In the genomic region with DNA sequence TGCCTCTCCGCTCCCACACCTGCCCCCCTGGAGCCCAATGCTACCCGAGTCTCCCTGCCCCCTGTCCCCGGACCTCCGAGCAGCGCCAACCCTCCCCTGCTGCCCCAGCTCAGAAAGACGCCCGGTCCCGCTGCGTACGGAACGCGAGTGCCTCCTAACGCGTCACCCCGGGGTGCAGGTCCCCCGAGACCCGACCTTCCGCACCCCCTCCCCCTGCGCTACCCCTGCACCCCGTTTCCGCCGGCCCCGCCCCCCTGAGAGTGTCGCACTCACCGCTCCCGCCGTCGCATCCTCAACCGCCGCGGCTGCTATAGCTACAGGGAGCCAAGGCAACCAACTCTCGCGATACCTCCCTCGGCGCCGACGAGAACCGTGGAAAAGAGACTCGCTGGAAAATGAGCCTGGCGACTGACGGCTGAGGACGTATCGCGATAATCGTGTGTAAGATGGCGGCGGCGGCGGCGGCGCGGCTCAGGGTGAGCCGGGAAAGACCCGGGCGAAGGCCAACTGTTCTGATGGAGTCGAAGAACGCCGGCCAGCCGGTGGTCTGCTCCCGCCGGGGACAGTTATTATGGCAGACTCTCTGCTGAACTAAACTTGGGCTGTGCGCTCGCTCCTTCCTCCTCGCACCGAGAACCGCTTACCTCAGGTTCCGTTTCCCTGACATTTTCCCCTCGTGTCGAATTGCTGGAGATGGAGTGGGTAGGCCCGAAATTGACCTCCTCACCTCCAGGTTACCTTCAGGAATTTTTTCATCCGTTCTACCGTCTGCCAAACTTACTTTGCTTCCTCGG, we compare ENCODE assay signal across 7 mouse cellular contexts. TPM values are rescaled to one million over a fixed set of nuclear protein-coding genes. Genes with fewer than 3 reads are reported as not detected.
DNase-seq lines count a peak whose midpoint lies in the region; ATAC-seq lines count a peak whose summit lies in the region.

A gene (minus strand): TSS at position 420 of the 794 bp plus-strand sequence.

- intact Hi-C loops in gastrocnemius, postnatal 36 days (cut with DNase I): loop anchor here (5.0 kb wide), 1 partner anchor 64 kb away; no protein-coding TSS in a partner anchor
- intact Hi-C loops in left cerebral cortex, postnatal 25 days (cut with DNase I): loop anchor here (1.0 kb wide), 1 partner anchor 33 kb away; a partner anchor contains a TSS

- H3K4me2 ChIP-seq in intestine, embryonic 15.5 days (replicated peaks): peak within 1 kb of the TSS; percentile 87

- H3K4me3 ChIP-seq in intestine, embryonic 15.5 days (replicated peaks): peak within 1 kb of the TSS; percentile 78
- H3K4me3 ChIP-seq in midbrain, embryonic 10.5 days: peak within 1 kb of the TSS; percentile 92

- peak; percentile 94 to 95 for DNase-seq in adrenal gland, adult 18-20 months (ENCODE audit: low spot score in 2 of 2)
- peak; percentile 99 for DNase-seq in embryo, embryonic 11 days
- DNase-seq in gastrocnemius, postnatal 36 days: peak; percentile 95 to 98
- DNase-seq in left cerebral cortex, postnatal 25 days (ENCODE audit: low spot score in 2 of 2): peak; percentile 97 to 99
- peak; percentile 98 for DNase-seq in midbrain, embryonic 10.5 days (ENCODE audit: low spot score)
- DNase-seq in right cerebral cortex, postnatal 4 days: peak; percentile 97

- no peaks in the 10 kb centered on the region for H3K27me3 ChIP-seq in intestine, embryonic 15.5 days (replicated peaks)
- no peaks in the 10 kb centered on the region for H3K27me3 ChIP-seq in midbrain, embryonic 10.5 days (ENCODE audit: low read depth, poor library complexity, severe bottlenecking)

- H3K9ac ChIP-seq in intestine, embryonic 15.5 days: peak within 1 kb of the TSS; percentile 85

- peak; percentile 98 for ATAC-seq in intestine, embryonic 15.5 days

- 0 out of 2 replicates have a peak, but pooled peaks cover 2% of the 10 kb centered on the region for H3K4me1 ChIP-seq in intestine, embryonic 15.5 days (replicated peaks)
- peaks cover 17% of the 10 kb centered on the region for H3K4me1 ChIP-seq in midbrain, embryonic 10.5 days

- H3K9me3 ChIP-seq in intestine, embryonic 15.5 days: no peaks in the 10 kb centered on the region
- H3K9me3 ChIP-seq in midbrain, embryonic 10.5 days (replicated peaks): no peaks in the 10 kb centered on the region

- peak within 1 kb of the TSS; percentile 95 for H3K27ac ChIP-seq in intestine, embryonic 15.5 days
- peak within 1 kb of the TSS; percentile 98 for H3K27ac ChIP-seq in midbrain, embryonic 10.5 days (replicated peaks)

- no peaks in the 10 kb centered on the region for H3K36me3 ChIP-seq in intestine, embryonic 15.5 days
- peaks cover 4% of the 10 kb centered on the region; the same call in 1 of the 2 replicates for H3K36me3 ChIP-seq in midbrain, embryonic 10.5 days

- WGBS in intestine, embryonic 15.5 days: 0% methylated on average over 73 of the region's 73 CpGs
- WGBS in midbrain, embryonic 10.5 days: under 1% methylated on average over 73 of the region's 73 CpGs

RNA-seq across cellular contexts. Expression of the gene that starts here (rescaled TPM):
- 10 to 100 TPM; 11.2 to 14.5 TPM for total RNA-seq in adrenal gland, adult 18-20 months (2021)
- total RNA-seq in gastrocnemius, postnatal 36 days (2021): 1 to 10 TPM; 5.2 to 6.8 TPM
- polyA plus RNA-seq in intestine, embryonic 15.5 days (2015; fragmentation: Nextera tagmentation; extraction: Ambion mirVana): 3.8 and 4.4 TPM in 2 replicates
- total RNA-seq in left cerebral cortex, postnatal 25 days (2021): 10 to 100 TPM; 38.5 to 46.7 TPM
- 14.2 and 14.3 TPM in 2 replicates for polyA plus RNA-seq in midbrain, embryonic 10.5 days (2016; fragmentation: Nextera tagmentation; extraction: Ambion mirVana)

Comparison
In these comparisons a context has a peak if more than half of its experiments do, and no peak if none do; other contexts are left out.
1. Peak in every context shown above with its lines: DNase-seq, ATAC-seq, H3K4me3 ChIP-seq and H3K27ac ChIP-seq.